Comparison of ENCODE assay signal across 9 mouse cellular contexts in genomic region chr1:21239911-21240898, GRCm38 (mm10). TPM values are rescaled to one million over a fixed set of nuclear protein-coding genes. Genes with fewer than 3 reads are reported as not detected.
DNase-seq lines count a peak whose midpoint lies in the region; ATAC-seq and TF ChIP-seq lines count a peak whose summit lies in the region.
"Had no signal": no experiment of that assay in that cellular context is flagged by ENCODE, and none has a peak within 500 bp of the region (broad histone marks: within the 10 kb centered on the region; RNA-seq: fewer than 3 reads in every experiment).

Gene Gsta3, plus strand, starts transcription at chr1:21240589.

- no peak for TF ChIP-seq CTCF in midbrain, postnatal 0 days (IDR thresholded peaks at IDR 0.05)

- H3K4me3 ChIP-seq in limb, embryonic 14.5 days (replicated peaks; ENCODE audit: low read length) = no peak within 1 kb of the TSS
- H3K4me3 ChIP-seq in limb, embryonic 10.5 days = no peak within 1 kb of the TSS
- H3K4me3 ChIP-seq in midbrain, postnatal 0 days (ENCODE audit: low read depth, low read length) = no peak within 1 kb of the TSS
- no peak within 1 kb of the TSS for H3K4me3 ChIP-seq in midbrain, embryonic 11.5 days (ENCODE audit: low read depth, low read length)
- H3K4me3 ChIP-seq: limb, embryonic 12.5 days had no signal

- TF ChIP-seq POLR2A in limb, embryonic 14.5 days (IDR thresholded peaks at IDR 0.05; ENCODE audit: borderline replicate concordance, extremely low read depth, insufficient read depth, insufficient read length) = no peak

- H3K27me3 ChIP-seq in limb, embryonic 14.5 days (ENCODE audit: control insufficient read depth, insufficient read depth, low read length) = no peaks in the 10 kb centered on the region
- no peaks in the 10 kb centered on the region for H3K27me3 ChIP-seq in limb, embryonic 10.5 days (ENCODE audit: low read depth, poor library complexity, severe bottlenecking)
- no peaks in the 10 kb centered on the region for H3K27me3 ChIP-seq in midbrain, postnatal 0 days (ENCODE audit: insufficient read depth, low read length)
- H3K27me3 ChIP-seq in midbrain, embryonic 11.5 days (ENCODE audit: control insufficient read depth, insufficient read depth, low read length) = no peaks in the 10 kb centered on the region
- H3K27me3 ChIP-seq: limb, embryonic 12.5 days had no signal

- 82% methylated on average over 8 of the region's 8 CpGs for WGBS in limb, embryonic 14.5 days
- 97% methylated on average over 8 of the region's 8 CpGs for WGBS in limb, embryonic 10.5 days
- WGBS in midbrain, postnatal 0 days = 87% methylated on average over 8 of the region's 8 CpGs
- 87% methylated on average over 8 of the region's 8 CpGs for WGBS in midbrain, embryonic 11.5 days

- no peak within 1 kb of the TSS for H3K4me2 ChIP-seq in limb, embryonic 14.5 days (replicated peaks; ENCODE audit: low read depth, low read length, severe bottlenecking)
- H3K4me2 ChIP-seq in midbrain, postnatal 0 days (ENCODE audit: low read depth, low read length, poor library complexity, severe bottlenecking) = no peak within 1 kb of the TSS
- H3K4me2 ChIP-seq in midbrain, embryonic 11.5 days = no peak within 1 kb of the TSS
- H3K4me2 ChIP-seq: limb, embryonic 12.5 days had no signal

- no peak within 1 kb of the TSS for H3K9ac ChIP-seq in limb, embryonic 14.5 days (ENCODE audit: low read depth, low read length, severe bottlenecking)
- no peak within 1 kb of the TSS for H3K9ac ChIP-seq in midbrain, postnatal 0 days (replicated peaks; ENCODE audit: low read length, poor library complexity, severe bottlenecking)
- H3K9ac ChIP-seq in midbrain, embryonic 11.5 days (ENCODE audit: low read length) = no peak within 1 kb of the TSS
- H3K9ac ChIP-seq: limb, embryonic 12.5 days had no signal

- no peaks in the 10 kb centered on the region for H3K36me3 ChIP-seq in limb, embryonic 14.5 days (ENCODE audit: control insufficient read depth, insufficient read depth, low read length)
- no peaks in the 10 kb centered on the region for H3K36me3 ChIP-seq in limb, embryonic 10.5 days
- H3K36me3 ChIP-seq in midbrain, postnatal 0 days (ENCODE audit: insufficient read depth, low read length) = no peaks in the 10 kb centered on the region
- no peaks in the 10 kb centered on the region for H3K36me3 ChIP-seq in midbrain, embryonic 11.5 days (ENCODE audit: control insufficient read depth, insufficient read depth, low read length)
- H3K36me3 ChIP-seq: limb, embryonic 12.5 days had no signal

- no peak for ATAC-seq in limb, embryonic 14.5 days (ENCODE audit: low FRiP score, low read depth)
- peak; percentile 95 for ATAC-seq in megakaryocyte progenitor cell, adult 5-6 weeks (replicated peaks; ENCODE audit: poor library complexity)
- no peak for ATAC-seq in midbrain, postnatal 0 days (ENCODE audit: low FRiP score)
- no peak for ATAC-seq in midbrain, embryonic 11.5 days (ENCODE audit: low FRiP score)

- no peaks in the 10 kb centered on the region for H3K9me3 ChIP-seq in limb, embryonic 14.5 days (ENCODE audit: control insufficient read depth, low read length)
- no peaks in the 10 kb centered on the region for H3K9me3 ChIP-seq in limb, embryonic 10.5 days (replicated peaks)
- no peaks in the 10 kb centered on the region for H3K9me3 ChIP-seq in midbrain, postnatal 0 days (ENCODE audit: low read length)
- H3K9me3 ChIP-seq in midbrain, embryonic 11.5 days (ENCODE audit: control insufficient read depth, low read length) = no peaks in the 10 kb centered on the region
- H3K9me3 ChIP-seq: limb, embryonic 12.5 days had no signal

- peak; percentile 22 for DNase-seq in limb, embryonic 14.5 days (ENCODE audit: low spot score)
- DNase-seq in limb, embryonic 10.5 days (ENCODE audit: low spot score) = no peak
- no peak for DNase-seq in adrenal gland, postnatal 25 days
- DNase-seq in kidney, adult 8-10 months = peak; percentile 47 to 80
- no peak for DNase-seq in right cerebral cortex, adult 2 months (ENCODE audit: low spot score in 2 of 2)
- no peak for DNase-seq in midbrain, postnatal 0 days (ENCODE audit: low spot score)
- DNase-seq in midbrain, embryonic 11.5 days (ENCODE audit: low spot score, missing footprints) = no peak

- no peaks in the 10 kb centered on the region for H3K4me1 ChIP-seq in limb, embryonic 14.5 days (ENCODE audit: control insufficient read depth, insufficient read depth, low read length)
- no peaks in the 10 kb centered on the region for H3K4me1 ChIP-seq in limb, embryonic 10.5 days
- H3K4me1 ChIP-seq in midbrain, postnatal 0 days (ENCODE audit: insufficient read depth, low read length) = no peaks in the 10 kb centered on the region
- H3K4me1 ChIP-seq in midbrain, embryonic 11.5 days (ENCODE audit: control insufficient read depth, insufficient read depth, low read length) = no peaks in the 10 kb centered on the region
- H3K4me1 ChIP-seq: limb, embryonic 12.5 days had no signal

- H3K27ac ChIP-seq in limb, embryonic 14.5 days (replicated peaks; ENCODE audit: low read depth, low read length) = no peak within 1 kb of the TSS
- H3K27ac ChIP-seq in limb, embryonic 10.5 days = no peak within 1 kb of the TSS
- H3K27ac ChIP-seq in midbrain, postnatal 0 days (ENCODE audit: low read depth, low read length) = no peak within 1 kb of the TSS
- no peak within 1 kb of the TSS for H3K27ac ChIP-seq in midbrain, embryonic 11.5 days (ENCODE audit: low read depth, low read length)
- H3K27ac ChIP-seq: limb, embryonic 12.5 days had no signal

RNA-seq across cellular contexts. Expression of gene Gsta3, which starts in this region (rescaled TPM):
- 0.77 and 1.6 TPM in 2 replicates for polyA plus RNA-seq in limb, embryonic 14.5 days (2012; rRNA removed)
- polyA plus RNA-seq in limb, embryonic 14.5 days (2014; fragmentation: Nextera tagmentation; extraction: Ambion mirVana) = 1.1 and 1.8 TPM in 2 replicates
- not detected in 2 replicates for polyA plus RNA-seq in limb, embryonic 10.5 days (2016; fragmentation: Nextera tagmentation; extraction: Ambion mirVana)
- total RNA-seq in adrenal gland, postnatal 25 days (2021) = 73.9 and 76.6 TPM in 2 replicates
- total RNA-seq in megakaryocyte progenitor cell, adult 5-6 weeks (2015) = 0.10 TPM in 1 of 2 replicates, not detected in the other
- total RNA-seq in megakaryocyte progenitor cell, adult 5-6 weeks (2017) = not detected in 2 replicates
- total RNA-seq in midbrain, postnatal 0 days (2014; rRNA removed) = 0.76 TPM in 1 of 2 replicates, not detected in the other
- polyA plus RNA-seq in midbrain, postnatal 0 days (2015; fragmentation: Nextera tagmentation; extraction: Ambion mirVana) = 0.52 and 0.53 TPM in 2 replicates
- polyA plus RNA-seq in midbrain, embryonic 11.5 days (2014; fragmentation: Nextera tagmentation; extraction: Ambion mirVana) = 0.42 TPM in 1 of 2 replicates, not detected in the other

Comparison
In these comparisons a context has a peak if more than half of its experiments do, and no peak if none do; other contexts are left out.
1. RNA of gene Gsta3 (total RNA-seq): 73.9 to 76.6 TPM in adrenal gland, postnatal 25 days; 0.10 TPM in megakaryocyte progenitor cell, adult 5-6 weeks and 0.76 TPM in midbrain, postnatal 0 days; every median in the first group is over 10 times any median in the second.
2. DNase-seq: peak in limb, embryonic 14.5 days (single experiment) and kidney, adult 8-10 months (2 of 2); none in limb, embryonic 10.5 days (single experiment), adrenal gland, postnatal 25 days (single experiment), right cerebral cortex, adult 2 months (0 of 2), midbrain, postnatal 0 days (single experiment) and midbrain, embryonic 11.5 days (single experiment).
3. Peak in ATAC-seq in megakaryocyte progenitor cell, adult 5-6 weeks; RNA of the gene not detected or under 1 TPM.